Mouse (Mus musculus): ENCODE results near the gene Ccdc121.
"Not testable (repeated sequence)": the region's sequence is repeated elsewhere in the genome, so short reads cannot be mapped to it uniquely, and the experiment has no call there.

Gene Ccdc121

GRCm38 (mm10) chr1:181512430-181513129, 1.3 kb upstream of the Ccdc121 start:
- no peak for DNase-seq (ENCODE audit: low read depth, low spot score)

- not testable (repeated sequence) for DNase-seq (ENCODE audit: low read depth, low spot score)
Measured at GRCm38 (mm10) chr1:181510855-181511254, 396 bp downstream of the Ccdc121 start.

DNA sequence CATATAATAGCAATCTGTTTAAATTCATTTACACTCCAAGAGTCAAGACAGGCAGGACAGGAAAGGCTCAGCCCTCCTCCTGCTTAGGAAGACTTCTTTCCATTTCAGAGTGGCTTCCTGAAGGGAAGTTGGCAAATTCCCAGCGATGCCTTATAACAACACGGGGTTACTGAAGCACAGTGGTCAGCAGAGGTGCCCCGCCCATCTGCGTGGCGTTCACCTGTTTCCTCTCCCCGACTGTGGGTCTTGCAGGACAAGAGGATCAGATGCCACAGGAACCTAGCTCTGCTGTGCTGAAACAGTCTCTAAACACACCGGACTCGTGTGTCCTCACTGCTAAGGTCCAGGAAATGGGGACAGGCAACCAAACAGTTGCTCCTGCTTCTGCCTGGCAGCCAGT, 5.9 kb downstream of the Ccdc121 start:
- DNase-seq (ENCODE audit: low read depth, low spot score): no peak

DNA sequence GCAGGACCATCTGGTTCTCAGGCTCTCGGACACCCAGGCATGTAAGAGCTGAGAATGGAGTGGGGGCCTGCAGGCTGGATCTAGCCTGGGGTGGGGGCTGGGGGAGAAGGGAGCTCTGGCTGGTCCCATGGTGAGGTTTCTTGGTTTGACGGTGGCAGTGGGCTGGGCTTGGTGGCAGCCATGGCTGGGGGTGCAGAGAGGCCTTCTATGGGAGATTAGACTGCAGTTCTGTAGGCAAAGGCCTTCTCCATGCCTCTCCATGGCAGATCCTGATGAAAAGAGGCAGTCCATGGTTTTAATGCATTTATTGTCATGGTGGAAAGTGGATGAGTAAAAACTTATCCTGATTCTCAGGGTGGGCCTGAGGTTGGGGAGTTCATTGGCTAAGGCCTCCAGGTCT, 7.8 kb downstream of the Ccdc121 start:
- no peak for DNase-seq (ENCODE audit: low read depth, low spot score)

DNA sequence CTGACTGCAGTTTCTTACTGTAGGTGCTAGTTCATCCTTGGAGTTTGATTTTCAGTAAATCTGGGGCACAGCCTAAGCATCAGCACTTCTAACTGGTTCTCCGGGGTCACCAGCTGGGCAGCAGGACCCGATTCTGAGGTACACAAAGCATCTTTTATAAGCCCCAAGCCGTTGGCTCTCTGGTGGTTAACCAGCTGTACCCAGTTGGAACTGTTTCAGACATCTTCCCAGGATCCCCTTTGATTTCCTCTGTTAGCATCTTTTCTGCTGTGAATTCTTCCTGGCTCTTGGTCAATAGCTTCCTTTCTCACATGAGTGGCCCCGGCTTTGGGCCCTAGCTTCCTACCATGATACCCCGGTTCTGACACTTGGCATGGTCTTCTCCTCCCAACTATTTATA, 26.6 kb downstream of the Ccdc121 start:
- no peak for DNase-seq (ENCODE audit: low read depth, low spot score)

DNA sequence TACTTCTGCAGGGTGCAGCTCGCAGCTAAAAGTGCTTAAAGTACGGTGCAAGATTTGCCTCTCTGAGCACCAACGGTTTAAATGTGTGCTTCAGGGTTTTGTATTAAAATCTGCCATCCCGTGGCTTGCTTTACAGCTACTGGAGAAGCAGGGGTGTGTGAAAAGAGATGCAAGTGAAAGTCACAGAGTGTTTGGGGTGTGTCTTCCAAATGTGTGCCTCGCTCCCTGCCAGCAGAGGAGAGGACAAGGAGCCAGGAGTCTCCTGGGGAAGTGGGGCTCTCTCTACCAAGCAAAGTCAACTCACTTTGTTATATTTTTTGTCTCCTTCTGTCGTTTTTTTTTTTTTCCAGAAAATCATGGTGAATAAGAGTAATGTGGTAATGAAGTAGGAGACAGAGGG, 34.7 kb downstream of the Ccdc121 start:
- no peak for DNase-seq (ENCODE audit: low read depth, low spot score)

DNA sequence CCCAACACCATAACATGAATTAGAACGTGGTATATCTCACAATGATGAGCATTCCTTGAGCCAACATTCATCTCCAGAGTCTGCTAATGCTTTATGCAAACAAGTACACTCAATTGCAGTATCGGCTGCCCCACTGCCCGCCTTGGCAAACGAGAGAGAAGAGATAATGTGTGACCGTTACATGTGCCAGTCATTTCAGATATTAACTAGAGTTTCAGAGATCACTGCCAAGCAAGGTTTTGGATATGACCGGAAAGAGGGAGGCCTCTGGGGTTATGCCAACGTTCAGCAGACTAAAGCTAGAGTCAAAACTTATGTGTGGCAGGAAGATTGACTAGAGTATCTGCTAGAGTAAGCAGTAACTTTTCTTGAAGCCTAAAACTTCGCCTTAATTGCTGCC, 35.1 kb downstream of the Ccdc121 start:
- DNase-seq (ENCODE audit: low read depth, low spot score): no peak

DNA sequence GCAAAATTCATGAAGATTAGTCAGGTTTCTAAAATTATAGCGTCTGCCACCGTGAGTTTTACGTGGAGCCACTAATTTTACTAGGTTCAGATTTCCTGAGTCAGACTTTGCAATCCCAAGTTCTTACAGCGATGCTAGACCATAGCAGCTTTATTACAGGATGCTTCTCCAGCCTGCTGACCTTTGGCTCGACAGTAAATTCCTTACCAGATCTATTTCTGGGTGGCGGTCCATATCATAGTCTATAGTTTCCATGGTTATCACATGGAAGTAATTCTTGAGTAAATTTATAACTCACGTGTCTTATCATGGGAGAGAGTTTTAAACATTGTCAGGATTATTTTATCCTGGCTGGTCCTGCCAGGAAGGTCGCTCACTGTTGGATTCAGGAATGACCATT, 41.8 kb downstream of the Ccdc121 start:
- no peak for DNase-seq (ENCODE audit: low read depth, low spot score)

GRCm38 (mm10) chr1:181467321-181467670, 44.0 kb downstream of the Ccdc121 start:
- no peak for DNase-seq (ENCODE audit: low read depth, low spot score)

GRCm38 (mm10) chr1:181466601-181467320, 44.5 kb downstream of the Ccdc121 start:
- no peak for DNase-seq (ENCODE audit: low read depth, low spot score)

- DNase-seq (ENCODE audit: low read depth, low spot score): no peak
Measured at GRCm38 (mm10) chr1:181466040-181466439, 45.2 kb downstream of the Ccdc121 start.

DNA sequence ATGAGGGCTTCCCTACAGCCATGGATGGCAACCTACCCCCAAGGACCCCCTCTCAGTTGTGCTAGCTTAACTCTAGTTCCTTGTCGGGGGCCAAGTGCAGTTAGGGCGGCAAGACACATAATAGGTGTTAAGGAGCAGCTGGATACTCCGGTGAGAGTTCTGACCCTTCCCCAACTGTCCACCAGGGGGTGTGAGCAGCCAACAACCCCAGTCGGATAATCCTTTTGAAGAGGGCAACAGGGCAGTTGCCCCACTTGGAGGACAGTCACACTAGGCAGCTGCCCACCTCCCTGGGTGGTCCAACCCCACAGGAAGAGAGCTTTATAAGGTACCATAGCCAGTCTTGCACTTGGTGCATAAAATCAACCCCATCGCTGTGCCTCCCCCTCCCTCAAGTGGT, 46.2 kb downstream of the Ccdc121 start:
- DNase-seq (ENCODE audit: low read depth, low spot score): peak; percentile 36

GRCm38 (mm10) chr1:181462906-181463179, 48.4 kb downstream of the Ccdc121 start:
- DNase-seq (ENCODE audit: low read depth, low spot score): no peak

GRCm38 (mm10) chr1:181462051-181462905, 49.0 kb downstream of the Ccdc121 start:
- DNase-seq (ENCODE audit: low read depth, low spot score): no peak

GRCm38 (mm10) chr1:181461484-181461883, 49.8 kb downstream of the Ccdc121 start:
- DNase-seq (ENCODE audit: low read depth, low spot score): peak; percentile 8

GRCm38 (mm10) chr1:181460283-181460682, 51.0 kb downstream of the Ccdc121 start:
- no peak for DNase-seq (ENCODE audit: low read depth, low spot score)

All from A20 (cell line).